ENCODE assay signal across 17 mouse cellular contexts in genomic region chr1:118559716-118560115, GRCm38 (mm10).
DNase-seq lines count a peak whose midpoint lies in the region; ATAC-seq lines count a peak whose summit lies in the region.
"Had no signal": no experiment of that assay in that cellular context is flagged by ENCODE, and none has a peak within 500 bp of the region (broad histone marks: within the 10 kb centered on the region; RNA-seq: fewer than 3 reads in every experiment).

No protein-coding gene starts in this region.

- no peaks in the 10 kb centered on the region for H3K4me1 ChIP-seq in intestine, embryonic 15.5 days (replicated peaks)
- H3K4me1 ChIP-seq: embryonic facial prominence, embryonic 10.5 days; embryonic facial prominence, embryonic 12.5 days; forebrain, embryonic 13.5 days; forebrain, embryonic 15.5 days had no signal

- H3K4me3 ChIP-seq in intestine, embryonic 15.5 days (replicated peaks) = no peak overlapping the region
- H3K4me3 ChIP-seq: embryonic facial prominence, embryonic 10.5 days; embryonic facial prominence, embryonic 12.5 days; forebrain, embryonic 13.5 days; forebrain, embryonic 15.5 days had no signal

- H3K9ac ChIP-seq in intestine, embryonic 15.5 days = no peak overlapping the region
- H3K9ac ChIP-seq: embryonic facial prominence, embryonic 12.5 days; forebrain, embryonic 13.5 days; forebrain, embryonic 15.5 days; forebrain, postnatal 0 days had no signal

- peak; percentile 56 for DNase-seq in adrenal gland, adult 2 months
- no peak for DNase-seq in adrenal gland, postnatal 25 days
- DNase-seq in heart, adult 11 months = peak; percentile 83
- no peak for DNase-seq in heart, postnatal 10 days
- peak; percentile 26 for DNase-seq in adrenal gland, postnatal 14 days
- DNase-seq in right cerebral cortex, adult 2 months (ENCODE audit: low spot score in 2 of 2) = no peak
- DNase-seq: cerebellum, adult 11-12 months; cerebellum, adult 2 months; cerebellum, adult 9-10 months; cerebellum, postnatal 10 days; cerebellum, postnatal 25 days; forebrain, postnatal 0 days had no signal

- no peak overlapping the region for H3K27ac ChIP-seq in intestine, embryonic 15.5 days
- H3K27ac ChIP-seq: embryonic facial prominence, embryonic 10.5 days; embryonic facial prominence, embryonic 12.5 days; forebrain, embryonic 13.5 days; forebrain, embryonic 15.5 days had no signal

- H3K36me3 ChIP-seq in intestine, embryonic 15.5 days = peaks cover 24% of the 10 kb centered on the region

- no peak overlapping the region for H3K4me2 ChIP-seq in intestine, embryonic 15.5 days (replicated peaks)
- H3K4me2 ChIP-seq: embryonic facial prominence, embryonic 12.5 days; forebrain, embryonic 13.5 days; forebrain, embryonic 15.5 days had no signal

- H3K9me3 ChIP-seq in intestine, embryonic 15.5 days = no peaks in the 10 kb centered on the region
- H3K9me3 ChIP-seq: embryonic facial prominence, embryonic 10.5 days; embryonic facial prominence, embryonic 12.5 days; forebrain, embryonic 13.5 days; forebrain, embryonic 15.5 days had no signal

- 83% methylated on average over 2 of the region's 2 CpGs for WGBS in intestine, embryonic 15.5 days

- ATAC-seq in intestine, embryonic 15.5 days = no peak
- ATAC-seq: forebrain, embryonic 13.5 days; forebrain, embryonic 15.5 days; forebrain, postnatal 0 days had no signal

- no peaks in the 10 kb centered on the region for H3K27me3 ChIP-seq in intestine, embryonic 15.5 days (replicated peaks)
- H3K27me3 ChIP-seq: embryonic facial prominence, embryonic 12.5 days; forebrain, embryonic 13.5 days; forebrain, embryonic 15.5 days had no signal

- intact Hi-C loops in heart, postnatal 10 days (cut with DNase I) = no loop called here

Comparison
In these comparisons a context has a peak if more than half of its experiments do, and no peak if none do; other contexts are left out.
1. DNase-seq: peak in adrenal gland, adult 2 months (single experiment), heart, adult 11 months (single experiment) and adrenal gland, postnatal 14 days (single experiment); none in adrenal gland, postnatal 25 days (single experiment), heart, postnatal 10 days (0 of 2) and right cerebral cortex, adult 2 months (0 of 2).